Mouse (Mus musculus) limb, embryonic 15.5 days (tissue): ENCODE measurements around the gene Itpr2. TPM values are rescaled to one million over a fixed set of nuclear protein-coding genes. Genes with fewer than 3 reads are reported as not detected.
"Not testable (repeated sequence)": the region's sequence is repeated elsewhere in the genome, so short reads cannot be mapped to it uniquely, and the experiment has no call there.

Source experiments
- ATAC-seq: fragments of 200-750 bp; cut with Nextera tagmentation; 2 replicates; pipeline ENCODE4 v1.8.0; 2017; ENCODE audit warnings: low read depth, moderate TSS enrichment; ENCODE audit not compliant: insufficient number of reproducible peaks, low FRiP score, low TSS enrichment
- H3K27ac ChIP-seq: fragments of 300-500 bp; sonication (generic); 2 replicates; pipeline ENCODE4 v1.5.1; 2015; ENCODE audit warnings: moderate library complexity, mild to moderate bottlenecking, inconsistent platforms
- H3K27me3 ChIP-seq: fragments of 300-500 bp; sonication (generic); 2 replicates; pipeline ENCODE4 v1.6.1; 2015; ENCODE audit warnings: inconsistent platforms
- H3K36me3 ChIP-seq: fragments of 300-500 bp; sonication (generic); 2 replicates; pipeline ENCODE4 v1.6.1; 2015; ENCODE audit warnings: inconsistent platforms
- H3K4me1 ChIP-seq: fragments of 300-500 bp; sonication (generic); 2 replicates; pipeline ENCODE4 v1.6.1; 2015; ENCODE audit warnings: inconsistent platforms
- H3K4me2 ChIP-seq: fragments of 300-500 bp; sonication (generic); 2 replicates; pipeline ENCODE4 v1.6.1; 2015; ENCODE audit warnings: mild to moderate bottlenecking, inconsistent platforms
- H3K4me3 ChIP-seq: fragments of 300-500 bp; sonication (generic); 2 replicates; pipeline ENCODE4 v1.5.1; 2015; ENCODE audit warnings: mild to moderate bottlenecking, inconsistent platforms
- H3K9ac ChIP-seq: fragments of 300-500 bp; sonication (generic); 2 replicates; pipeline ENCODE4 v1.6.1; 2015; ENCODE audit warnings: inconsistent platforms
- H3K9me3 ChIP-seq: fragments of 300-500 bp; sonication (generic); 2 replicates; pipeline ENCODE4 v1.6.1; 2016; ENCODE audit warnings: inconsistent platforms
- WGBS: fragments of 180-500 bp; shearing (Covaris S2); methylation state at CpG from one replicate; pipeline ENCODE4 v1.1.7; 2015; 5-methylcytosine and 5-hydroxymethylcytosine counted together
- polyA plus RNA-seq: library from polyadenylated mRNA; unstranded; fragments of >200 nt; fragmentation: Nextera tagmentation; extraction: Ambion mirVana; gene quantifications from 2 replicates; pipeline ENCODE4 v1.2.1, GENCODE M21; 2015

Gene Itpr2
- polyA plus RNA-seq, 1 experiment from 2014 or later = 14.6 TPM

DNA sequence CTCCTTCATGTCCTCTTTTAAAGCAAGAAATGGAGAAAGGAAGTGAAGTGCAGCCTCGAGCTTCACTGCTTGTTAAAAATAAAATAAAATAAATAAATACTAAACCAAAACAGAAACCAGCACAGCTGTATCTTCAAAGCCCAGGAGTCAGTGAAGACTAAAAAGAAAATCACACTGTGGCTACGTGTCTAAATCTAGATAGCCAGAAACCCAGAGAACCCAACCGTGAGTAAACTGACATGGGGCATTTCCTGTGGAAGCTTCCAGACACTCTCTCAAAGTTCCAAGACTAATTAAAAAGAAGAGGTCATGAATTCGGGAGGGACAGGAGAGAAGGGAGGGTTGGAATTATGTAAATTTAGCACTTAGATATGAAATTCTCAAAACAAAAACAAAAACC lies 15.9 kb downstream of the Itpr2 start:
- WGBS = 36% methylated on average over 4 of the region's 4 CpGs
- no peaks in the 10 kb centered on the region for H3K9me3 ChIP-seq

DNA sequence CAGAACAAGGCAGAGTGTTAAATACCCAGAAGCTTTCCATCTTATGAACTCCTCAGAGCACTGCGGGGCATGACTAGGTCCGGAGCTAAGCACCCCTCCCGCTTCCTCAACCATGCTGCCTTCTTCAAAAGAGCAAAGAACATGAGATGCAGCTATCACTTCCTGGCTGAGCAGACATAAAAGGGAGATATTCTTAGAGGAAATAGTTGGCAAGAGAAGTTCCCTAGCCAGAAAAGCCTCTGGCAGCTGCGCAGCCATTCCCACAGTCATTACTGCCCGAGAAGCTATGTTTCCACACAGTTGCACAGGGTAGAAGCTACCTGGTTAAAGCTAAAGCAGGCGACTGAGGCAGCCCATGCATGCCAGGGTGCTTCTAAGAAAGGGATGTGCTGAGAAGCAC lies 20.6 kb downstream of the Itpr2 start:
- no peak for ATAC-seq
- H3K9ac ChIP-seq = no peak overlapping the region
- no peak overlapping the region for H3K4me2 ChIP-seq
- peaks cover 4% of the 10 kb centered on the region; the same call in 1 of the 2 replicates for H3K4me1 ChIP-seq
- H3K36me3 ChIP-seq = no peaks in the 10 kb centered on the region
- no peaks in the 10 kb centered on the region for H3K27me3 ChIP-seq
- 61% methylated on average over 6 of the region's 6 CpGs for WGBS
- H3K9me3 ChIP-seq = no peaks in the 10 kb centered on the region
- H3K27ac ChIP-seq = no peak overlapping the region
- H3K4me3 ChIP-seq = no peak overlapping the region

More for the DNA sequence above, 15.9 kb downstream of the Itpr2 start:
- H3K27me3 ChIP-seq = no peaks in the 10 kb centered on the region
- ATAC-seq = no peak
- H3K36me3 ChIP-seq = no peaks in the 10 kb centered on the region
- H3K4me3 ChIP-seq = no peak overlapping the region
- no peak overlapping the region for H3K27ac ChIP-seq
- H3K9ac ChIP-seq = no peak overlapping the region
- H3K4me1 ChIP-seq = peaks cover 4% of the 10 kb centered on the region; the same call in 1 of the 2 replicates
- no peak overlapping the region for H3K4me2 ChIP-seq

DNA sequence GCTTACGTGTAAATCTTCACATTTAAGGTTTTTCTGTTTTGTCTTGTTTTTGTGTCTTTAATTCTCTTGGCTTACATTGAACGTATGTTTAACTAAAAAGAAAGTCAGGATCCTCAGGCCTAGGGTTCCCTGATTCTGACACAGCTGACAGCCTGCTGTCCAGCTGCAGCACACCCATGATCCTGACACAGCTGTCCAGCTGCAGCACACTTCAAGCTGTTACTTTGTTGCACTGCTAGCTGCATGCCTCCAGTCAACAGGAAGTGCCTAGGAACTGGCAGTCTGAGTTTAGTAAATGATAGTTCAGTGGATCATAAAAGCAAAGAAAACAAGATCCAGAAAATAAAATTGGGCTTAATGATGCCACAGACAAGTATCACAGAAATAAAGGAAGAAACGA lies 21.1 kb downstream of the Itpr2 start:
- WGBS = 57% methylated on average over 3 of the region's 3 CpGs
- Histone ChIP-seq H3K4me3 (no peak overlapping the region), H3K27me3 (no peaks in the 10 kb centered on the region), H3K4me2 (no peak overlapping the region), H3K9me3 (no peaks in the 10 kb centered on the region), H3K27ac (no peak overlapping the region), H3K9ac (no peak overlapping the region), H3K36me3 (no peaks in the 10 kb centered on the region), H3K4me1 (peaks cover 4% of the 10 kb centered on the region; the same call in 1 of the 2 replicates)
- ATAC-seq = no peak

DNA sequence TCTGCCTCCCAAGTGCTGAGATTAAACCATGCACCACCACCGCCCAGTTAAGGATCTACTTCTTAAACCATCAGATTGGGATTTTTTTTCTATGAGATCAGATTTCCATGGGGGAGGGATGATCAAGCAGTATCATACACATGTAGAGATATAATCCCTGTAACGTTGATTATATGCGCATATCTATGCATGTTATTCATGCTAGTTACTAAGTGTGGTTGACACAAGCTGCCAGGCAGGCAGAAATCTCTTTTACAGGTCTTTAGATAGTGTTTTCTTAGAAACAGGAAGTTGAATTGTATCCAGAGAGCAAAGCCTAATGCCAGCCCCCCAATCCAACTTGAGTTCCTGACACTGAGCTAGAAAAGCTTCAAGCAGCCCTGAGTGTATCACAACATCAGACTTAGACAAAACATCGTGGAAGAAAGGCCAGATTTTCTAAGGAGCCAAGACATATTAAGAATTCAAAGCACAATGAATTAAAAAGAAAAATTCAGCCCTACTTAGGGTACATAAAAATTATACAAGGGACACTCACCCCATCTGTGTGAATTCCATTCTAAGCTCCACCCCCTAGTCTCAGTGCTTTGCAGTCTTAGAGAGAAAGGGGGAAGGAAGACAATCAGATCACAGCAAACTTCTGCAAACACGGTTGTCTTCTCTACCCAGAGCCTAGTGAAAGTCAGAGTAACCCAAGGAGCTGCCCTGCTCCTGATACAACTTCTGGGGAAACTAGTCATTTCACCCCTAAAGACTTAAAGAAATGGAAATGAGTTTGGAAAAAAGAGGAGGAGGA lies 22.9 kb downstream of the Itpr2 start:
- peaks cover 6% of the 10 kb centered on the region; the same call in 1 of the 2 replicates for H3K4me1 ChIP-seq
- no peaks in the 10 kb centered on the region for H3K27me3 ChIP-seq
- 81% methylated on average over 5 of the region's 5 CpGs for WGBS
- H3K9ac ChIP-seq = no peak overlapping the region
- H3K36me3 ChIP-seq = no peaks in the 10 kb centered on the region
- no peak overlapping the region for H3K4me3 ChIP-seq
- no peak overlapping the region for H3K27ac ChIP-seq
- no peak overlapping the region for H3K4me2 ChIP-seq
- no peak for ATAC-seq
- no peaks in the 10 kb centered on the region for H3K9me3 ChIP-seq

DNA sequence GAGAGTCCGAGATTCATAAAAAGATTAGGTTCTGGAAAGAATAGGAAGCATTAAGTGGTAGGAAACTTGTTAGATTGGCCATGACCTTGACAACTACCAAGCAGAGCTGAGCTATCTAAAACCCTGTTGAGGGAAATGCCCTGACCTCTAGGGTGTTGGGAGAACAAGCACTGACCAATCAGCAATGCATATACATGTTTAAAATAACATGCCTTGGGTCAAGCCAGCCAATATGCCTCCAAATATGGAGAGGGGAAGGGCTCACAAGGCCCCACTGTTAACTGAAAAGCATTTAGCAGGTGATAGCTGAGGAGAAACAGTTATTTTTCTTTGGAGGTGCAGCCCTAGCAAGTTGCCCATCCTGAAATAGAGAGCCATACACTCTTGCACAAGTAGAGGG lies 25.2 kb downstream of the Itpr2 start:
- H3K4me3 ChIP-seq = no peak overlapping the region
- no peaks in the 10 kb centered on the region for H3K9me3 ChIP-seq
- WGBS = 72% methylated on average over 1 of the region's 1 CpGs
- no peak for ATAC-seq
- H3K4me1 ChIP-seq = peaks cover 12% of the 10 kb centered on the region; the same call in 1 of the 2 replicates
- no peaks in the 10 kb centered on the region for H3K27me3 ChIP-seq
- no peak overlapping the region for H3K27ac ChIP-seq
- H3K9ac ChIP-seq = no peak overlapping the region
- H3K4me2 ChIP-seq = no peak overlapping the region
- no peaks in the 10 kb centered on the region for H3K36me3 ChIP-seq

DNA sequence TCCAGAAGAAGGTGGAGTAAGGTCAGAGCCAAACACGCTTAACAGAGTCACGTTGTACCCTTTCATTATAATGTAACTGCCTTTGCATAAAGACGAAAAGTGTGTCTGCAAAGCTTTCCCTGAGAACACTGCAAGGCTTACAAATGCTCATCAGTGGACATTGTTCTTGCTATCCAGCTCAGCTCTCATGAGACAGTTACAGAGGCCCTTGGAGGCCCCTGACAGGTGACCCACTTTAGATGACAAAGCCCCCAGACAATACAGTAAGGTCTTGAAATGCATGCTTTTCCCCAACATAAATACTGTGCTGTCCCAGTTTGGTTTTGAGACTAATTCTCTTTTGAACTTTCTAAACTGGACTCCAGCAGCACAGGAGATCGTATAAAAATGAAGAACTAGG lies 27.9 kb downstream of the Itpr2 start:
- no peak overlapping the region for H3K4me2 ChIP-seq
- no peak overlapping the region for H3K27ac ChIP-seq
- 80% methylated on average over 4 of the region's 4 CpGs for WGBS
- no peak for ATAC-seq
- no peaks in the 10 kb centered on the region for H3K36me3 ChIP-seq
- peaks cover 8% of the 10 kb centered on the region; the same call in 1 of the 2 replicates for H3K4me1 ChIP-seq
- H3K9me3 ChIP-seq = no peaks in the 10 kb centered on the region
- H3K4me3 ChIP-seq = no peak overlapping the region
- H3K27me3 ChIP-seq = no peaks in the 10 kb centered on the region
- no peak overlapping the region for H3K9ac ChIP-seq

DNA sequence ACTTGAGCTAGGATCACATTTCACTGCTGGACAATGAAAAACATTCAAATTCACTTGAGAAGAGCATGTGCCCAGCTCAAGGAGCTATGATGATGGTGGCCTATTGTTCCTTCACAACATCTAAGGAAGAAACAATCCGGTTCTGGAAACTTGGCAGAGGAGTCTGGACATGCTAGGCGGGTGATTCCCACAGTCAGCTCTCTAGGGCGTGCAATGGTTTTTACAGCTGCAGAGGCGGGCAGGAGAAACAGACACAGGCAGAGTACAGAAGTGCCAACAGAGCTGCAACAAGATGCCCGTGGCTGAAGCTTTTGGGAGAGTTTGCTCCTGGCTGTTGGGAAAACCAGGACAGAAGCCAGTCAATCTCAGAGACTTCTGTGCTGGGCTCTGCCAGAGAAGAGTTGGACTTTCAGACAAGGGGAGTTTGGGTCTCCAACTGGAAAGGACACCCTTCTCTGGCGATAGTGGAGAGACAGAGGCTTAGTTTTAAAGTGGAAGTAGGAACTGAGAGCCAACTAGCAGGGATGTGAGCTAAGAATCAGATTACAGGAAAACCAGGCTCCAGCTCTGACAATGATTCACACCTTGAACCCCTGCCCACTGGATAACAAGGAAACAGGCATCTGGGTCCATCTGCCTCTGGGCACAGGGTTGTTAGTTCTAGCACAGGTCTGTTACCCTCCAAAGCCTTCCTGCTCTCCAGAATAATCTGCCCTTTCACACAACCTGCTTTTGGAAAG lies 28.6 kb downstream of the Itpr2 start:
- no peaks in the 10 kb centered on the region for H3K9me3 ChIP-seq
- no peak overlapping the region for H3K4me3 ChIP-seq
- no peak overlapping the region for H3K9ac ChIP-seq
- WGBS = 56% methylated on average over 6 of the region's 6 CpGs
- H3K4me2 ChIP-seq = no peak overlapping the region
- H3K4me1 ChIP-seq = peaks cover 8% of the 10 kb centered on the region; the same call in 1 of the 2 replicates
- ATAC-seq = no peak
- peak overlapping the region; percentile 11; the same call in 1 of the 2 replicates for H3K27ac ChIP-seq
- H3K27me3 ChIP-seq = no peaks in the 10 kb centered on the region
- H3K36me3 ChIP-seq = no peaks in the 10 kb centered on the region

DNA sequence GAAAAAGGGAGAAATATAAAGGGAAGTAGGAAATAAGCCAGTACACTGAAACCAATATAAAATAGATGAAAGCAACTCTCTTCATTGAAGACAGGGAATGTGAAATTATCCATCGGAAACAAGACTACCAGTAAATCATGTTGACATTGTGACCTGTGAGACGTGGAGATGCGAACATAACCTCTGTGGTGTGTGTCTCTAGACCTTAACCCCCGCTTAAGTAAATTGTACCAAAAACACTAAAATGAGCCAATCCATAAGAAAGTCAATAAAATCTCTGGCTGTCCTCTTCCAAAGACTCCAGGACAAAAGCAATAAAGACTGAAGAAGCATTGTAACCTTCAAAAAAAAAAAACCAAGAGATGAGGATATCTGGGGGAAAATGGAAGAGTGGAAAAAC lies 31.6 kb downstream of the Itpr2 start:
- Histone ChIP-seq H3K27ac (no peak overlapping the region), H3K36me3 (no peaks in the 10 kb centered on the region), H3K9ac (no peak overlapping the region), H3K9me3 (no peaks in the 10 kb centered on the region), H3K4me3 (no peak overlapping the region), H3K27me3 (no peaks in the 10 kb centered on the region), H3K4me1 (peaks cover 8% of the 10 kb centered on the region; the same call in 1 of the 2 replicates), H3K4me2 (no peak overlapping the region)
- no peak for ATAC-seq
- WGBS = 76% methylated on average over 4 of the region's 4 CpGs

DNA sequence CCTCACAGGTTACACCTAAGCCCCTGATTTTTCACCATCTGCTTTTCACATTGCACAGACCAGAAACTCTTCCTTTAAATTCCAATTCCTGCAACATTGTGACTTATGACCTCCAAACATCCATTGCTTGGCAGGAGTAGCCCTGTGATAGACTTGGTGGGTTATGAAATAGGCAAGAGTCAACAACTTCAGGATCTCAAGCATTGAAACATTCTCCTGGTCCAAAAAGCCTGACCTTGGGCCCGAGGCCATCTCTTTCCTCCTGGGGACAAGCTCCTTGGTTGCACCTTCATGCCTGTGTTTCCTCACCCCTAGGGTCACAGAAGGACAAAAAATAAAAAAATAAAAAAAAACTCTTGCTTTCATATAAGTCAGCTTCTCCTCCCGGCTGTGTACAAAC lies 32.1 kb downstream of the Itpr2 start:
- WGBS = 79% methylated on average over 2 of the region's 2 CpGs
- H3K9me3 ChIP-seq = no peaks in the 10 kb centered on the region
- H3K27me3 ChIP-seq = no peaks in the 10 kb centered on the region
- H3K36me3 ChIP-seq = no peaks in the 10 kb centered on the region
- no peak overlapping the region for H3K4me2 ChIP-seq
- H3K27ac ChIP-seq = no peak overlapping the region
- no peak overlapping the region for H3K9ac ChIP-seq
- ATAC-seq = no peak
- no peak overlapping the region for H3K4me3 ChIP-seq
- H3K4me1 ChIP-seq = peaks cover 8% of the 10 kb centered on the region; the same call in 1 of the 2 replicates

DNA sequence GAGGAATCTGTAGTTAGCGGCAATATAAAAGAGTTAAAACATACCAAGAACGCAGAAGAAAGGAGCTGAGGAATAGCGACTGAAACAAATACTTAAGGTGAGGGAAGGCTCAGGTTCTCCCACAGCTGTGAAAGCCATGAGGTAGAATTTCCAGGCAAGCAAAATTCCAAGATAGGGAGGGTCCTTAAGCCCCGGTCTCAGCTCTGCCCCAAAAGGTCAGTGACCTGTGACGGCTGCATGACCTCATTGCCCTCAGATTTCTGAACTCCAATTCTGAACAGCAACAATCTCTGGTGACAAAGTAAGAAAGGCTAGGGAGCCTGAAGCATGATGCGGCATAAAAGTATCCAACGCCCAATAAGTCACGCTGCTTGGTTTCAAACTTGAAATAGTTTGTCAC lies 33.7 kb downstream of the Itpr2 start:
- Histone ChIP-seq H3K4me2 (no peak overlapping the region), H3K4me3 (no peak overlapping the region), H3K27me3 (no peaks in the 10 kb centered on the region), H3K27ac (no peak overlapping the region), H3K9me3 (no peaks in the 10 kb centered on the region), H3K9ac (no peak overlapping the region), H3K36me3 (no peaks in the 10 kb centered on the region), H3K4me1 (0 out of 2 replicates have a peak, but pooled peaks cover 2% of the 10 kb centered on the region)
- 58% methylated on average over 8 of the region's 8 CpGs for WGBS
- ATAC-seq = no peak

DNA sequence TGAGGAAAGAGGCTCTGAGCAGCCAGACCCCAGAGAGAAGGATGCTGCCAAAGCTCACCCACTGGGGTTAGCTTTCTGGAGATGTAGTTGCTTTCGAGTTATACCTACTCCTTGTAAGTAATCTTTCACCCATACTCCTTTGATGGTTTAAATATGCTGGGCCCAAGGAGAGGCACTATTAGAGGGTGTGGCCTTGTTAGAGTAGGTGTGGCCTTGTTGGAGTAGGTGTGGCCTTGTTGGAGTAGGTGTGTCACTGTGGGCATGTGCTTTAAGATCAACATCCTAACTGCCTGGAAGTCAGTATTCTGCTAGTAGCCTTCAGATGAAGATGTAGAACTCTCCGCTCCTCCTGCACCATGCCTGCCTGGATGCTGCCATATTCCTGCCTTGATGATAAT lies 37.4 kb downstream of the Itpr2 start:
- 91% methylated on average over 2 of the region's 2 CpGs for WGBS
- not testable (repeated sequence) for H3K4me2 ChIP-seq, H3K9me3 ChIP-seq, H3K4me1 ChIP-seq, H3K27ac ChIP-seq, ATAC-seq, H3K9ac ChIP-seq, H3K4me3 ChIP-seq, H3K36me3 ChIP-seq, H3K27me3 ChIP-seq

DNA sequence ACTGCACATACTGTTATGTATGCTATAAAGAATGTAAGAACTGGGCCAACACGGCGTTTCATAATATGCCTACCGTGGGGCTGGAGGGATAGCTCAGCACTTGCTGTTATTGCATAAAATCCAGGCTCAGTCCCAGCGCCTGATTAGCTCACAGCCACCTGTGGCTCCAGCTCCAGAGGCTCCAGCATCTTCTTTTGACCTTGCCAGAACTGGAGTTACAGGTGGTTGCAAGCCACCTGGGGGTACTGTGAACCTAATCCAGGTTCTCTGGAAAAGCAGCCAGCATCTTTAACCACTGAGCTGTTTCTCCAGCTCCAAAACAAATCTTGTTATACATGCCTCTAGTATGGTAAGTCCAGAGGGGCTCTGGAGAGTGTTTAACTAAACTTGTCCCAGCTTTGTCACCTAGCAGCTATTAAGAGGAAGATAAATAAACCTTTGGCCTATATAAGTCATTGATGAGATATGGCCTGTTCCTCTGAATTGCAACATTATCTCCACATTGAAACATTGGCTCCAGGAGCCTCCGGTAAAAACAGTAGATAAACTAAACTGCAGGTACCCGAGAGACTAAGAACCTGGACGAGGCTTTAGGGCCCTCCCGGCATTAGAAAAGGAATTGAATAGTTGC lies 37.9 kb downstream of the Itpr2 start:
- Histone ChIP-seq H3K36me3 (no peaks in the 10 kb centered on the region), H3K9me3 (no peaks in the 10 kb centered on the region), H3K9ac (no peak overlapping the region), H3K27me3 (no peaks in the 10 kb centered on the region), H3K4me3 (no peak overlapping the region), H3K4me2 (no peak overlapping the region), H3K4me1 (no peaks in the 10 kb centered on the region), H3K27ac (no peak overlapping the region)
- no peak for ATAC-seq
- 63% methylated on average over 8 of the region's 8 CpGs for WGBS
